ENCODE assay signal across 17 mouse cellular contexts in genomic region chr15:98733976-98734566, GRCm38 (mm10). TPM values are rescaled to one million over a fixed set of nuclear protein-coding genes. Genes with fewer than 3 reads are reported as not detected.
DNase-seq lines count a peak whose midpoint lies in the region; ATAC-seq and TF ChIP-seq lines count a peak whose summit lies in the region.
"Had no signal": no experiment of that assay in that cellular context is flagged by ENCODE, and none has a peak within 500 bp of the region (broad histone marks: within the 10 kb centered on the region; RNA-seq: fewer than 3 reads in every experiment).

No protein-coding gene starts in this region.

- peaks cover 38% of the 10 kb centered on the region for H3K36me3 ChIP-seq in embryonic facial prominence, embryonic 13.5 days
- H3K36me3 ChIP-seq in embryonic facial prominence, embryonic 10.5 days (replicated peaks): peaks cover 45% of the 10 kb centered on the region
- peaks cover 13% of the 10 kb centered on the region for H3K36me3 ChIP-seq in stomach, embryonic 14.5 days (ENCODE audit: control insufficient read depth, insufficient read depth, low read length)
- H3K36me3 ChIP-seq in stomach, postnatal 0 days (ENCODE audit: control insufficient read depth, insufficient read depth, low read length): no peaks in the 10 kb centered on the region

- no peak for TF ChIP-seq EP300 in stomach, postnatal 0 days (optimal IDR thresholded peaks at IDR 0.05)

- DNase-seq in embryonic facial prominence, embryonic 10.5 days (ENCODE audit: low spot score): no peak
- DNase-seq in stomach, postnatal 0 days (ENCODE audit: low spot score): no peak
- peak; percentile 40 to 46 for DNase-seq in kidney, postnatal 36 days
- DNase-seq in retina, postnatal 1 day: no peak
- DNase-seq in natural killer cell, adult 2 months (ENCODE audit: low spot score in 2 of 2): no peak
- no peak for DNase-seq in urinary bladder, postnatal 14 days (ENCODE audit: low spot score)
- DNase-seq: cerebellum, adult 11 months; heart, adult 11 months had no signal

- H3K4me3 ChIP-seq in embryonic facial prominence, embryonic 13.5 days: no peak overlapping the region
- H3K4me3 ChIP-seq in embryonic facial prominence, embryonic 10.5 days: no peak overlapping the region
- H3K4me3 ChIP-seq in stomach, embryonic 14.5 days (ENCODE audit: low read depth, low read length): no peak overlapping the region
- no peak overlapping the region for H3K4me3 ChIP-seq in stomach, postnatal 0 days (ENCODE audit: low read depth, low read length)
- H3K4me3 ChIP-seq: heart, embryonic 15.5 days; megakaryocyte, embryonic 14.5 days had no signal

- no peaks in the 10 kb centered on the region for H3K27me3 ChIP-seq in embryonic facial prominence, embryonic 13.5 days
- no peaks in the 10 kb centered on the region for H3K27me3 ChIP-seq in embryonic facial prominence, embryonic 10.5 days (replicated peaks; ENCODE audit: low read depth, poor library complexity, severe bottlenecking)
- no peaks in the 10 kb centered on the region for H3K27me3 ChIP-seq in stomach, embryonic 14.5 days (ENCODE audit: control insufficient read depth, insufficient read depth, low read length)
- no peaks in the 10 kb centered on the region for H3K27me3 ChIP-seq in stomach, postnatal 0 days (ENCODE audit: control insufficient read depth, insufficient read depth, low read length)
- H3K27me3 ChIP-seq: CH12.LX had no signal

- WGBS in embryonic facial prominence, embryonic 13.5 days: 78% methylated on average over 5 of the region's 5 CpGs
- WGBS in embryonic facial prominence, embryonic 10.5 days: 84% methylated on average over 5 of the region's 5 CpGs
- WGBS in stomach, embryonic 14.5 days: 62% methylated on average over 5 of the region's 5 CpGs
- 57% methylated on average over 5 of the region's 5 CpGs for WGBS in stomach, postnatal 0 days

- no peak overlapping the region for H3K4me2 ChIP-seq in embryonic facial prominence, embryonic 13.5 days
- H3K4me2 ChIP-seq in stomach, embryonic 14.5 days (replicated peaks; ENCODE audit: low read depth, low read length): no peak overlapping the region
- H3K4me2 ChIP-seq in stomach, postnatal 0 days (replicated peaks; ENCODE audit: low read depth): no peak overlapping the region
- H3K4me2 ChIP-seq: heart, embryonic 15.5 days; hindbrain, embryonic 14.5 days had no signal

- ATAC-seq in embryonic facial prominence, embryonic 13.5 days (ENCODE audit: insufficient number of reproducible peaks, insufficient read depth, low FRiP score, low TSS enrichment, low read depth): no peak
- ATAC-seq in stomach, embryonic 14.5 days (ENCODE audit: insufficient number of reproducible peaks, insufficient read depth, low FRiP score, low read depth): no peak
- no peak for ATAC-seq in stomach, postnatal 0 days (ENCODE audit: low FRiP score, low TSS enrichment)
- ATAC-seq: forebrain, embryonic 14.5 days had no signal

- peak overlapping the region; percentile 23; the same call in 1 of the 2 replicates for H3K27ac ChIP-seq in embryonic facial prominence, embryonic 13.5 days
- no peak overlapping the region for H3K27ac ChIP-seq in embryonic facial prominence, embryonic 10.5 days (replicated peaks)
- peak overlapping the region; percentile 52; the same call in 1 of the 2 replicates for H3K27ac ChIP-seq in stomach, embryonic 14.5 days (ENCODE audit: low read length)
- H3K27ac ChIP-seq in stomach, postnatal 0 days (replicated peaks): no peak overlapping the region
- H3K27ac ChIP-seq: heart, embryonic 15.5 days; hindbrain, embryonic 14.5 days had no signal

- H3K4me1 ChIP-seq in embryonic facial prominence, embryonic 13.5 days: 0 out of 2 replicates have a peak, but pooled peaks cover 4% of the 10 kb centered on the region
- peaks cover 26% of the 10 kb centered on the region for H3K4me1 ChIP-seq in embryonic facial prominence, embryonic 10.5 days
- H3K4me1 ChIP-seq in stomach, embryonic 14.5 days (ENCODE audit: control insufficient read depth, insufficient read depth, low read length): 0 out of 2 replicates have a peak, but pooled peaks cover 2% of the 10 kb centered on the region
- no peaks in the 10 kb centered on the region for H3K4me1 ChIP-seq in stomach, postnatal 0 days (replicated peaks; ENCODE audit: control insufficient read depth, insufficient read depth)

- H3K9ac ChIP-seq in embryonic facial prominence, embryonic 13.5 days: no peak overlapping the region
- H3K9ac ChIP-seq in stomach, embryonic 14.5 days (replicated peaks; ENCODE audit: low read depth, low read length): no peak overlapping the region
- no peak overlapping the region for H3K9ac ChIP-seq in stomach, postnatal 0 days (ENCODE audit: low read length)
- H3K9ac ChIP-seq: heart, embryonic 15.5 days; hindbrain, embryonic 14.5 days had no signal

- no peaks in the 10 kb centered on the region for H3K9me3 ChIP-seq in embryonic facial prominence, embryonic 13.5 days
- H3K9me3 ChIP-seq in embryonic facial prominence, embryonic 10.5 days: no peaks in the 10 kb centered on the region
- no peaks in the 10 kb centered on the region for H3K9me3 ChIP-seq in stomach, embryonic 14.5 days (ENCODE audit: control insufficient read depth, low read depth, low read length)
- H3K9me3 ChIP-seq in stomach, postnatal 0 days (ENCODE audit: control insufficient read depth, low read length): no peaks in the 10 kb centered on the region
- H3K9me3 ChIP-seq: heart, embryonic 15.5 days; megakaryocyte, embryonic 14.5 days had no signal

- TF ChIP-seq CTCF in stomach, postnatal 0 days (IDR thresholded peaks at IDR 0.05; ENCODE audit: low read depth): no peak

RNA-seq across cellular contexts. Expression of gene Fkbp11, which starts 6.1 kb away (rescaled TPM):
- 40.9 and 48.3 TPM in 2 replicates for polyA plus RNA-seq in embryonic facial prominence, embryonic 13.5 days (2015; fragmentation: Nextera tagmentation; extraction: Ambion mirVana)
- 23.2 and 26.3 TPM in 2 replicates for polyA plus RNA-seq in embryonic facial prominence, embryonic 10.5 days (2016; fragmentation: Nextera tagmentation; extraction: Ambion mirVana)
- polyA plus RNA-seq in stomach, embryonic 14.5 days (2014; fragmentation: Nextera tagmentation; extraction: Ambion mirVana): 38.1 and 39.2 TPM in 2 replicates
- 117 and 127 TPM in 2 replicates for polyA plus RNA-seq in stomach, postnatal 0 days (2015; fragmentation: Nextera tagmentation; extraction: Ambion mirVana)

RNA-seq across cellular contexts. Expression of gene Ccdc65, which starts 26.1 kb away (rescaled TPM):
- polyA plus RNA-seq in embryonic facial prominence, embryonic 13.5 days (2015; fragmentation: Nextera tagmentation; extraction: Ambion mirVana): 0.94 and 1.3 TPM in 2 replicates
- polyA plus RNA-seq in embryonic facial prominence, embryonic 10.5 days (2016; fragmentation: Nextera tagmentation; extraction: Ambion mirVana): 0.60 and 0.80 TPM in 2 replicates
- 1.2 and 1.4 TPM in 2 replicates for polyA plus RNA-seq in stomach, embryonic 14.5 days (2014; fragmentation: Nextera tagmentation; extraction: Ambion mirVana)
- polyA plus RNA-seq in stomach, postnatal 0 days (2015; fragmentation: Nextera tagmentation; extraction: Ambion mirVana): 0.70 and 0.76 TPM in 2 replicates

RNA-seq across cellular contexts. Expression of gene Arf3, which starts 28.9 kb away (rescaled TPM):
- polyA plus RNA-seq in embryonic facial prominence, embryonic 13.5 days (2015; fragmentation: Nextera tagmentation; extraction: Ambion mirVana): 44.1 and 44.6 TPM in 2 replicates
- polyA plus RNA-seq in embryonic facial prominence, embryonic 10.5 days (2016; fragmentation: Nextera tagmentation; extraction: Ambion mirVana): 41.6 and 43.1 TPM in 2 replicates
- 33.2 and 34.5 TPM in 2 replicates for polyA plus RNA-seq in stomach, embryonic 14.5 days (2014; fragmentation: Nextera tagmentation; extraction: Ambion mirVana)
- polyA plus RNA-seq in stomach, postnatal 0 days (2015; fragmentation: Nextera tagmentation; extraction: Ambion mirVana): 29.5 and 33.1 TPM in 2 replicates

RNA-seq across cellular contexts. Expression of gene Wnt10b, which starts 43.9 kb away (rescaled TPM):
- polyA plus RNA-seq in embryonic facial prominence, embryonic 13.5 days (2015; fragmentation: Nextera tagmentation; extraction: Ambion mirVana): 4.9 and 5.3 TPM in 2 replicates
- 0.34 and 0.40 TPM in 2 replicates for polyA plus RNA-seq in embryonic facial prominence, embryonic 10.5 days (2016; fragmentation: Nextera tagmentation; extraction: Ambion mirVana)
- not detected in 2 replicates for polyA plus RNA-seq in stomach, embryonic 14.5 days (2014; fragmentation: Nextera tagmentation; extraction: Ambion mirVana)
- polyA plus RNA-seq in stomach, postnatal 0 days (2015; fragmentation: Nextera tagmentation; extraction: Ambion mirVana): 0.11 TPM in 1 of 2 replicates, not detected in the other
- polyA plus RNA-seq: forebrain, embryonic 14.5 days; heart, embryonic 15.5 days; hindbrain, embryonic 14.5 days had no signal

RNA-seq across cellular contexts. Expression of gene Wnt1, which starts 55.6 kb away (rescaled TPM):
- polyA plus RNA-seq in embryonic facial prominence, embryonic 13.5 days (2015; fragmentation: Nextera tagmentation; extraction: Ambion mirVana): not detected in 2 replicates
- 1.0 and 1.5 TPM in 2 replicates for polyA plus RNA-seq in embryonic facial prominence, embryonic 10.5 days (2016; fragmentation: Nextera tagmentation; extraction: Ambion mirVana)
- polyA plus RNA-seq in stomach, embryonic 14.5 days (2014; fragmentation: Nextera tagmentation; extraction: Ambion mirVana): not detected in 2 replicates
- polyA plus RNA-seq in stomach, postnatal 0 days (2015; fragmentation: Nextera tagmentation; extraction: Ambion mirVana): not detected in 2 replicates
- polyA plus RNA-seq: forebrain, embryonic 14.5 days; heart, embryonic 15.5 days; limb, embryonic 11.5 days; lung, embryonic 16.5 days had no signal

Comparison
In these comparisons a context has a peak if more than half of its experiments do, and no peak if none do; other contexts are left out.
1. H3K27ac ChIP-seq: peak in embryonic facial prominence, embryonic 13.5 days (single experiment) and stomach, embryonic 14.5 days (single experiment); none in embryonic facial prominence, embryonic 10.5 days (single experiment) and stomach, postnatal 0 days (single experiment).
2. DNase-seq: peak in kidney, postnatal 36 days (2 of 2); none in embryonic facial prominence, embryonic 10.5 days (single experiment), stomach, postnatal 0 days (single experiment), retina, postnatal 1 day (single experiment), natural killer cell, adult 2 months (0 of 2) and urinary bladder, postnatal 14 days (single experiment).